In the genomic region with DNA sequence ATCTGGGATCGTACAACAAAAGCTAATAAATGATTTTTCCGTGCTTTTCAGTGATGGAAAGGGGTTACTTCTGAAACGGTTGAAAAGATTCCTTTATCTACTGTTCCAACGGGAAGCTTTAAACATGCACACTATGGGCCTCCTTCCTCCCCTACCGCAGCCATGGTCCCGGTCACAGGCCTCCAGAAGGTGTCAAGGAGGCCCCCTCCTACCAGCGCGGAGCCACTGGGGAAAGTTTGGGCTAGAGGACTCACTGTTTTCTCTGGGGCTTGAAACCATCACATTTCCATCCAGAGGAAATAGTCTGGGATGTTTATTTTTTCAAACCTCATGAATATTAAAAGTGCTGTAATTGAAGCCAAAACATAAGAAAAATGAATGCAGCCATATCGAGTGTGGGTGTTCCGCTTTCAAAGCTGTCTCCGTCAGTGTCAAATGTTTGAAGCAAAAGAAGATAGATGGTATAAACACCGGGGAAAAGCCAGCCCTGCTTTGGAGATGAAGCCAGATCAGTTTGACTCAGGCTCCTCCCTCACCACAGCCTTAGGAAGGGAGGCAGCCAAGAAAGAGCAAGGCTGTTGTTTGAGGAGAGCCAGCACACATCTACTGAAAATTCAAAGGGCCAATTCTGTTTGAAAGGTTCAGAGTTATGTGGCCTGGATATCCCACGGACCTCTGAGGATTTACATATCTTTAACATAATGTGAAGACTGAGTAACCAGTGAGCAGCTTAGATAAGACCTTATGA, we compare ENCODE assay signal across 10 mouse cellular contexts.
A peak's percentile ranks its signal among the peaks of the same experiment; 100 is the strongest.
DNase-seq lines count a peak whose midpoint lies in the region; ATAC-seq and TF ChIP-seq lines count a peak whose summit lies in the region.
"Had no signal": no experiment of that assay in that cellular context is flagged by ENCODE, and none has a peak within 500 bp of the region (broad histone marks: within the 10 kb centered on the region; RNA-seq: fewer than 3 reads in every experiment).

No protein-coding gene starts in this region.

- no peak for TF ChIP-seq CTCF in lung, adult 2 months (IDR thresholded peaks at IDR 0.05; ENCODE audit: insufficient read depth, low read length)

- DNase-seq in adrenal gland, postnatal 14 days: peak; percentile 13
- DNase-seq in adrenal gland, adult 2 months: no peak
- peak; percentile 13 to 21 for DNase-seq in lung, adult 18-20 months
- DNase-seq in lung, adult 2 months: no peak
- peak; percentile 62 for DNase-seq in telencephalon, adult 2 months (ENCODE audit: low read depth, low spot score)
- no peak for DNase-seq in gastrocnemius, postnatal 14 days
- DNase-seq in cerebellum, postnatal 4 days (ENCODE audit: low spot score in 2 of 2): no peak
- DNase-seq: cerebellum, adult 18-20 months; gastrocnemius, postnatal 10 days had no signal

- H3K9me3 ChIP-seq in lung, embryonic 15.5 days: no peaks in the 10 kb centered on the region

- no peak overlapping the region for H3K4me3 ChIP-seq in lung, adult 2 months (replicated peaks; ENCODE audit: extremely low read depth, low read depth, low read length)
- no peak overlapping the region for H3K4me3 ChIP-seq in lung, embryonic 15.5 days

- no peak for TF ChIP-seq POLR2A in lung, adult 2 months (IDR thresholded peaks at IDR 0.05; ENCODE audit: borderline replicate concordance, extremely low read depth, low read depth, low read length)

- H3K27me3 ChIP-seq in lung, embryonic 15.5 days: no peaks in the 10 kb centered on the region

- no peaks in the 10 kb centered on the region for H3K36me3 ChIP-seq in lung, embryonic 15.5 days

- peak overlapping the region; percentile 35; the same call in 1 of the 2 replicates for H3K4me2 ChIP-seq in lung, embryonic 15.5 days

- H3K4me1 ChIP-seq in lung, adult 2 months (ENCODE audit: control insufficient read depth, insufficient read depth, low read length): no peaks in the 10 kb centered on the region
- peaks cover 17% of the 10 kb centered on the region for H3K4me1 ChIP-seq in lung, embryonic 15.5 days

- ATAC-seq in lung, embryonic 15.5 days (ENCODE audit: borderline replicate concordance, extremely low read depth, low FRiP score, low TSS enrichment): peak; percentile 94

- intact Hi-C loops in gastrocnemius, postnatal 14 days (cut with DNase I; ENCODE audit: low total_unique reads): loop anchor here (10.0 kb wide), 1 partner anchor 91 kb away; a partner anchor contains a TSS

- no peak overlapping the region for H3K9ac ChIP-seq in lung, embryonic 15.5 days

- H3K27ac ChIP-seq in lung, embryonic 15.5 days: peak overlapping the region; percentile 54; the same call in 1 of the 2 replicates

- WGBS in lung, adult 2 months: 26% methylated on average over 13 of the region's 13 CpGs
- WGBS in lung, embryonic 15.5 days: 20% methylated on average over 13 of the region's 13 CpGs

Comparison
In these comparisons a context has a peak if more than half of its experiments do, and no peak if none do; other contexts are left out.
1. DNase-seq: peak in adrenal gland, postnatal 14 days (single experiment), lung, adult 18-20 months (2 of 2) and telencephalon, adult 2 months (single experiment); none in adrenal gland, adult 2 months (single experiment), lung, adult 2 months (single experiment), gastrocnemius, postnatal 14 days (single experiment) and cerebellum, postnatal 4 days (0 of 2).